Mouse (Mus musculus) kidney, postnatal 14 days (tissue): Measurements from ENCODE around the gene Adipor1.
"Not testable (repeated sequence)": the region's sequence is repeated elsewhere in the genome, so short reads cannot be mapped to it uniquely, and the experiment has no call there.

Experiments
- DNase-seq: peaks from one replicate; pipeline ENCODE4 v3.0.0; 2022; ENCODE audit warnings: mixed read lengths

The Adipor1 gene

GRCm38 (mm10) chr1:134419751-134420458, 4.7 kb downstream of the Adipor1 start:
- DNase-seq = peak; percentile 61

- no peak for DNase-seq
Measured at GRCm38 (mm10) chr1:134423911-134424310, 8.7 kb downstream of the Adipor1 start.

- DNase-seq = no peak
Measured at GRCm38 (mm10) chr1:134426289-134426688, 11.1 kb downstream of the Adipor1 start.

GRCm38 (mm10) chr1:134433002-134433401, 17.8 kb downstream of the Adipor1 start:
- no peak for DNase-seq

GRCm38 (mm10) chr1:134433473-134433872, 18.3 kb downstream of the Adipor1 start:
- no peak for DNase-seq

- peak; percentile 39 for DNase-seq
Measured at GRCm38 (mm10) chr1:134435414-134435813, 20.2 kb downstream of the Adipor1 start.

- DNase-seq = no peak
Measured at GRCm38 (mm10) chr1:134440437-134440836, 25.3 kb downstream of the Adipor1 start.

GRCm38 (mm10) chr1:134441737-134442136, 26.6 kb downstream of the Adipor1 start:
- DNase-seq = not testable (repeated sequence)

GRCm38 (mm10) chr1:134442394-134442793, 27.2 kb downstream of the Adipor1 start:
- DNase-seq = no peak

- not testable (repeated sequence) for DNase-seq
Measured at GRCm38 (mm10) chr1:134443288-134443687, 28.1 kb downstream of the Adipor1 start.

GRCm38 (mm10) chr1:134445418-134445817, 30.2 kb downstream of the Adipor1 start:
- no peak for DNase-seq

GRCm38 (mm10) chr1:134448537-134448936, 33.4 kb downstream of the Adipor1 start:
- not testable (repeated sequence) for DNase-seq

GRCm38 (mm10) chr1:134450201-134450600, 35.0 kb downstream of the Adipor1 start:
- no peak for DNase-seq

- DNase-seq = peak; percentile 55
Measured at GRCm38 (mm10) chr1:134450986-134451385, 35.8 kb downstream of the Adipor1 start.

- DNase-seq = peak; percentile 97
Measured at GRCm38 (mm10) chr1:134454904-134455824, 40.0 kb downstream of the Adipor1 start, which contains the start of gene Klhl12. TSS of gene Klhl12 (plus strand) at chr1:134455531.

GRCm38 (mm10) chr1:134456060-134456459, 40.9 kb downstream of the Adipor1 start:
- DNase-seq = no peak

GRCm38 (mm10) chr1:134458139-134458727, 43.1 kb downstream of the Adipor1 start:
- DNase-seq = no peak

GRCm38 (mm10) chr1:134460294-134461284, 45.4 kb downstream of the Adipor1 start:
- DNase-seq = no peak
